Mouse (Mus musculus) ES-Bruce4 (cell line): ENCODE results near the gene Zfp524. TPM values are rescaled to one million over a fixed set of nuclear protein-coding genes. Genes with fewer than 3 reads are reported as not detected.

Experiments used
- H3K27ac ChIP-seq: 2 replicates; pipeline ENCODE4 v1.5.1; 2012; ENCODE audit warnings: low read length, inconsistent platforms; ENCODE audit not compliant: insufficient read depth
- H3K27me3 ChIP-seq: 2 replicates; pipeline ENCODE4 v1.6.1; 2012; ENCODE audit warnings: mild to moderate bottlenecking, low read length, inconsistent platforms; ENCODE audit not compliant: control insufficient read depth, poor library complexity, insufficient read depth, severe bottlenecking
- H3K36me3 ChIP-seq: 2 replicates; pipeline ENCODE4 v1.6.1; 2012; ENCODE audit warnings: inconsistent platforms, mild to moderate bottlenecking, low read length, moderate library complexity; ENCODE audit not compliant: control insufficient read depth, poor library complexity, insufficient read depth, severe bottlenecking
- H3K4me1 ChIP-seq: one replicate; pipeline ENCODE4 v1.8.1; 2011; ENCODE audit warnings: low read length; ENCODE audit not compliant: control insufficient read depth, insufficient read depth
- H3K4me3 ChIP-seq: 2 replicates; pipeline ENCODE4 v1.5.1; 2011; ENCODE audit warnings: low read depth, mild to moderate bottlenecking, low read length
- H3K9ac ChIP-seq: 2 replicates; pipeline ENCODE4 v1.6.1; 2012; ENCODE audit warnings: low read depth, mild to moderate bottlenecking, inconsistent platforms; ENCODE audit not compliant: poor library complexity, severe bottlenecking
- H3K9me3 ChIP-seq: replicated peaks from 2 replicates; pipeline ENCODE4 v1.6.1; 2012; ENCODE audit warnings: mild to moderate bottlenecking, low read length, inconsistent platforms; ENCODE audit not compliant: control insufficient read depth, poor library complexity, insufficient read depth, severe bottlenecking
- CTCF ChIP-seq: IDR thresholded peaks from one replicate; pipeline ENCODE4 v1.8.1; 2011; ENCODE audit warnings: low read depth, low read length
- EP300 ChIP-seq: IDR thresholded peaks from 2 replicates; pipeline ENCODE4 v1.6.1; 2011; ENCODE audit warnings: low read depth, low read length; ENCODE audit not compliant: insufficient read depth
- POLR2A ChIP-seq: IDR thresholded peaks from one replicate; pipeline ENCODE4 v1.8.1; 2011; ENCODE audit warnings: low read length; ENCODE audit not compliant: insufficient read depth
- polyA plus RNA-seq: library from polyadenylated mRNA; stranded (reverse); fragments of >200 nt; gene quantifications from 2 replicates; pipeline ENCODE4 v1.2.4, GENCODE M21; 2011; ENCODE audit warnings: low read depth; ENCODE audit not compliant: missing spikeins, insufficient read depth, insufficient read length

Zfp524 gene
- polyA plus RNA-seq, 1 experiment: 4.7 TPM

DNA sequence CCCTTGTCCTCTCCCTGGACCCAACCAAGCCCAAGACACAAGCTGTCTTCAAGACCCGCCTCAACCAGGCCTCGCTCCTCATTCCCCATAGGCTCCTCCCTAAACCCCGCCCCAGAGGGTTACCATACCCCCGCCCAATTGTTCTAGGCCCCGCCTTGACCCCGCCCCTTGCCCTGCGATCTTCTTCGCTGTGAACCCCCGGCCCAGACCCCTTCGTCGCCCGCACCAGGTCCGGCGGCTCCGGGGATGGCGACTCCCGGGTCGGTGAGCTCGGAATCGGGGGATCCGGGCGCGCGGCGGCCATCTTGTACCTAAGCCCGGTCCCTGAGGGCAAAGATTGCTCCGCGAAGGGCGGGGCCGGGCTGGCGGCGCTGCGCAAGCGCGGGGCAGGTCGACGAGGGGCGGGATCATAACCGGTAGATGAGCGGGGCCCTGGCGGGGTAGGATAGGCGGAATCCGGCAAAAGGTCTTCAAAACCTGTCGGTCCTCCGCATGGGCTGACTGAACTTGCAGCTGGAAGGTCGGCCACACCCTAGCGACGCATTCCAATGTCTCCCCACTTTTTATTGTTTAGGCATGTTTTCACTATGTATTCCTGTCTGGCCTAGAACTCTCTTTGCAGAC lies 24.0 kb downstream of the Zfp524 start, which contains the start of gene Zfp784:
TSS of gene Zfp784 (minus strand) at position 338 of the 624 bp plus-strand sequence.
- H3K4me3 ChIP-seq: peak within 1 kb of the TSS; percentile 99
- H3K36me3 ChIP-seq: peaks cover 2% of the 10 kb centered on the region; the same call in 1 of the 2 replicates
- peak within 1 kb of the TSS; percentile 74 for H3K9ac ChIP-seq
- peak within 1 kb of the TSS; percentile 56 for H3K27ac ChIP-seq
- H3K27me3 ChIP-seq: no peaks in the 10 kb centered on the region
- no peaks in the 10 kb centered on the region for H3K9me3 ChIP-seq
- H3K4me1 ChIP-seq: no peaks in the 10 kb centered on the region
- TF ChIP-seq EP300: no peak
- no peak for TF ChIP-seq CTCF
- TF ChIP-seq POLR2A: no peak

- Histone ChIP-seq H3K27ac (peak overlapping the region; percentile 56; the same call in 1 of the 2 replicates), H3K9ac (peak overlapping the region; percentile 74), H3K4me3 (peak overlapping the region; percentile 99; the same call in 1 of the 2 replicates), H3K27me3 (no peaks in the 10 kb centered on the region), H3K36me3 (peaks cover 2% of the 10 kb centered on the region; the same call in 1 of the 2 replicates), H3K9me3 (no peaks in the 10 kb centered on the region), H3K4me1 (no peaks in the 10 kb centered on the region)
- no peak for TF ChIP-seq CTCF
- TF ChIP-seq EP300: no peak
- no peak for TF ChIP-seq POLR2A
Measured at GRCm38 (mm10) chr7:5038940-5039339, 24.7 kb downstream of the Zfp524 start.

GRCm38 (mm10) chr7:5044981-5045380 lies 30.8 kb downstream of the Zfp524 start:
- Histone ChIP-seq H3K4me3 (no peak overlapping the region), H3K9ac (no peak overlapping the region), H3K4me1 (no peaks in the 10 kb centered on the region), H3K27me3 (no peaks in the 10 kb centered on the region), H3K27ac (no peak overlapping the region), H3K9me3 (no peaks in the 10 kb centered on the region), H3K36me3 (peaks cover 2% of the 10 kb centered on the region; the same call in 1 of the 2 replicates)
- TF ChIP-seq POLR2A (no peak), EP300 (no peak), CTCF (no peak)

DNA sequence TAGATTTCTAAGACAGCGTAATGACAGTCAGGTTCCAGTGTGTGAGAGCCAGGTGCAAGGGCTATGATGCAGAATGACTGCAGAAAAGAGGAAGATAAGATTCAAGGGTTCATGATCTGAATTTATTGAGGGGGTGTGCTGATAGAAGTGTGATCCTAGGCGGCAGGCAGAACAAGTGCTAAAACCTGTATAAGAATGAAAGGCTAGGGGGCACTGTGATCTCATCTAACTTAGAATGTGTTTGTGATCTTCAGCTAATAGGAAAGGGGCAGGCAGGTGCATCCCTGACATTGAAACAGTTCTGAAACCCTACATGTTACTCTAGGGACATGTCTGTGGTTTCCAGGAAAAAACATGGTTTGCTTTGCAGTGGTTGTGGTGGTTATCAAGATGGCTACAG lies 31.9 kb downstream of the Zfp524 start:
- no peaks in the 10 kb centered on the region for H3K9me3 ChIP-seq
- H3K4me3 ChIP-seq: no peak overlapping the region
- TF ChIP-seq CTCF: no peak
- no peak for TF ChIP-seq POLR2A
- TF ChIP-seq EP300: no peak
- H3K36me3 ChIP-seq: peaks cover 2% of the 10 kb centered on the region; the same call in 1 of the 2 replicates
- H3K4me1 ChIP-seq: peaks cover 1% of the 10 kb centered on the region
- no peak overlapping the region for H3K9ac ChIP-seq
- H3K27ac ChIP-seq: no peak overlapping the region
- no peaks in the 10 kb centered on the region for H3K27me3 ChIP-seq

GRCm38 (mm10) chr7:5047313-5047712 lies 33.1 kb downstream of the Zfp524 start:
- H3K27ac ChIP-seq: no peak overlapping the region

More at GRCm38 (mm10) chr7:5047313-5047712, 33.1 kb downstream of the Zfp524 start:
- TF ChIP-seq POLR2A: no peak
- no peak for TF ChIP-seq CTCF
- Histone ChIP-seq H3K36me3 (no peaks in the 10 kb centered on the region), H3K9ac (no peak overlapping the region), H3K4me1 (peaks cover 1% of the 10 kb centered on the region), H3K4me3 (no peak overlapping the region), H3K27me3 (no peaks in the 10 kb centered on the region), H3K9me3 (no peaks in the 10 kb centered on the region)
